Mouse (Mus musculus) right cerebral cortex, postnatal 10 days (tissue): ENCODE measurements around the gene Strbp.

Experiments
- DNase-seq, 2 experiments: peaks; one replicate each; pipeline ENCODE4 v3.0.0; 2021; ENCODE audit warnings: low spot score in 2 of 2

The Strbp gene

GRCm38 (mm10) chr2:37702301-37703172 is 1.1 kb downstream of the Strbp start:
- DNase-seq: peak; percentile 43 to 55

DNA sequence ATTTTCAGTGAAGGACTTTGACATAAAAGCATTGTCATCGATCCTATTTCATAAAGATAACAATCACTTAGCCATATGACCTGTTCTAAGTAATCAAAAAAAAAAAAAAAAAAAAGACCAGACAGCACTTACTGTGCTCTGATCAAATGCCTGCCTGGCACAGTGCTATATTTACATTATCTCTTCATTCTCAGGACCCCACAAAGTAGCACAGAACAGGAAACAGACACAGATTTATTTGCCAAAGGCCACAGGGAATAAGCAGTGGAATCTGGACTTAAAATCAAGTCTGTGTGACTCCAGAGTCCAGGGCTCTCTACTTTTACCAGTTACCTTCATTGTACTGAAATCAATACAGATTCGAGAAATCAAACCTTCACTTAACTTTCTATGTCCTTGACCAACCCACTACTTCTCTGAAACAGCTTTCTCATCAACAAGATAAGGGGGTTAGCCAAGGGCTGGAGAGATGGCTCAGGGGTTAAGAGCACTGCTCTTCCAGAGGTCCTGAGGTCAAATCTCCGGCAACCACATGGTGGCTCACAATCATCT is 14.5 kb downstream of the Strbp start:
- no peak for DNase-seq

GRCm38 (mm10) chr2:37687031-37687430 is 16.6 kb downstream of the Strbp start:
- no peak for DNase-seq

DNA sequence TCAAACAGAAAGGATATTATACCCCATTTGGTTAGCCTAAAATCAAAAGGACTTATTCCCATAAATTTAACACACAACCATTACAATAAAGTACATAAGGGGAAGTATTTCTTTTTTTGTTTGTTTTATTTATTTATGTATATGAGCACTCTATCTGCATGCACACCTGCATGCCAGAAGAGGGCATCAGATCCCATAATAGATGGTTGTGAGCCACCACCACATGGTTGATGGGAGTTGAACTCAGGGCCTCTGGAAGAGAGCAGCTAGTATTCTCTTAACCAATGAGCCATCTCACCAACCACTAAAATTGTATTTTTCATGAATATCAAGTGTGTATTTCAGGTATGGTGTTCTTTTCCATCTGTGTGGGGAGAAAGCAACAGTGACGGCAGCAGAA is 18.8 kb downstream of the Strbp start:
- no peak for DNase-seq

- no peak for DNase-seq
Measured at GRCm38 (mm10) chr2:37682197-37682811, 21.4 kb downstream of the Strbp start.

DNA sequence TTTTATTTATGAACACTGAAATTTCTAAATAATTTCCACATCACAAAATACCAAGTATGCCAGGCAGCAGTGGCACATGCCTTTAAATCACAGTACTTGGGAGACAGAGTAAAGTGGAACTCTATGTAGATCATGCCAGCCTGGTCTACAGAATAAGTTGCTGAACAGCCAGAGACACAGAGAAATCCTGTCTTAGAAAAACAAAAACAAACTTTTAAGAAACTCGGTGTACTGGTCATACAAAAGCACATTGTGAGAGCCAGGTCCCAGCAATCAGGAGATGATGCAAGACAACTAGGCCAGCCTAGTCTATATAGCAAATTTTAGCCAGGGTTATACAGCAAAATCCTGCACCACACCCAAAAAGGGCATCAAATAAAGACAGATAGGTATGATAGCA is 52.6 kb downstream of the Strbp start:
- DNase-seq: no peak

GRCm38 (mm10) chr2:37649590-37649989 is 54.1 kb downstream of the Strbp start:
- no peak for DNase-seq

DNA sequence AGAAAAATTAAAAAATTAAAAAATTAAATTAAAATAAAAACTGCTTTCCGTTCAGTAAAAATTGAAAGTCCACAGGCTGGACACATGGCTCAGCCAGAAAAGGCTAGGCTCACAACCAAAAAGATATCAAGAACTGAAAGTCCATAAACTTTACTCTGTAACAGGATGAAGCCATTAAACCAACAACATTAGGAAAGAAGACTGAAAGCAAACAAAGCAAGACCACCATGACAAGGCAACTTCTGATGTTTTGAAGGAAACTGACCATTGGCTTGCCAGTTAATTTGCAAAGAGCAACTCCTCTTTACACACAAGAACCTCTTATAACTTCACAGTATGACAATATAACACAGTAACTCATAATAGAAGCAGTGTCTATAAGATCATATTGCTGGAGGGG is 54.7 kb downstream of the Strbp start:
- no peak for DNase-seq

- DNase-seq: no peak
Measured at GRCm38 (mm10) chr2:37623343-37623742, 80.3 kb downstream of the Strbp start.

DNA sequence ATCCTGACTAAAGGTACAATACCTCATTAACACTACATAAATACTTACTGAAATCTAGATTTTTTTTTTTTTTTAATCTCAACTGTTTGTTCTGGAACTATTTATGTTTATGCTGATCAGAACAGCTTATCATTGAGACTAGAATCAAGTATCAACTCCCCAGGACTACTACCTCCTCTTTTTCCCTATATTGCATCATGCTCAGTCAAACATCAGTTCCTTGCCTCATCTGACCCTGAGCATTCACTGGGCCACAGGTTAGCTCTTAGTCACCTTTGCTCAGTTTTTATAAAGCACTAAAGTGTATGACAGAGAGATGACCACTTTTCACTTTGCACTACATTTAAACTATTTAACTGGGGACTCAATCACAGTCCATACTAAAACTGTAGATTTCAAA is 115.7 kb downstream of the Strbp start:
- DNase-seq: no peak

- DNase-seq: peak in 1 of 2 experiments; percentile 23
Measured at GRCm38 (mm10) chr2:37578185-37578584, 125.5 kb downstream of the Strbp start.

DNA sequence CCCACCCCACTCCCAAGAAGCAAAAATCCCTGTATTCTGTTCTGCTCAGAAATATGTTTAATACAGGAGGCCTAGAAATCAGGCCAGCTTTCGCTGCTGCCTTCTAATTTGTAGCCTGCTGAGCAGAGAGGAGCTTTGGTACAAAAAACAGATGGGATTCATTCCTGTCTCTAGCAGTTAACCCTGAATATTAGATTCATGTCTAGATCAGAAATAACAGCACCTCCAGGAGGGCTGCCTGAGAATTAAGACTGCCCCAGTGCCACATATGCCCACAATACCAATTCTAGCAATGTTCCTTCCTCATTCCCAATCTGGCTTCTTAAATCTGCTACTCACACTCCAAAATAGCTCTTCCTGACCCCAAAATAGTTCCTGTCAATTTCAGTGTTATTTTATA is 127.0 kb downstream of the Strbp start:
- peak in 1 of 2 experiments; percentile 46 for DNase-seq

- no peak for DNase-seq
Measured at GRCm38 (mm10) chr2:37572141-37572540, 131.5 kb downstream of the Strbp start.

GRCm38 (mm10) chr2:37570703-37571102 is 133.0 kb downstream of the Strbp start:
- no peak for DNase-seq

DNA sequence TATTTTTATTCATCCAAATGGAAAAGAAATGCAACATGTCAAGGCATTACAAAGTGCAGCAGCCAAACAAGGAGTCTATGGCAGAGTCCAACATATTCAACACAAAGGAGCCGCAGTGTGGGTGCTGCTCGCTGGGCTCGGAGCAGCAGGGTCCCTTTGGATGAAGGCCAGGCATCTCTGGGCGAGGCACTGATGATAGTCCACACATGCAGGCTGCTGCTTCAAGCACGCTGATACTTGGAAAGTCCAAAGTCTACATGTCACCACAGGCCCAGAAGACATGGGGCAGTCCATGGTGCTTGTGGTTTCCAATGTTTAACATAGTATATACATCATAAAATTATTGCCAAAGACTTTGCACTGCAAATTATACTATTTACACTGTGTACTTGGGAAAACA is 133.8 kb downstream of the Strbp start:
- peak; percentile 56 to 59 for DNase-seq

- no peak for DNase-seq
Measured at GRCm38 (mm10) chr2:37566035-37566434, 137.6 kb downstream of the Strbp start.

DNA sequence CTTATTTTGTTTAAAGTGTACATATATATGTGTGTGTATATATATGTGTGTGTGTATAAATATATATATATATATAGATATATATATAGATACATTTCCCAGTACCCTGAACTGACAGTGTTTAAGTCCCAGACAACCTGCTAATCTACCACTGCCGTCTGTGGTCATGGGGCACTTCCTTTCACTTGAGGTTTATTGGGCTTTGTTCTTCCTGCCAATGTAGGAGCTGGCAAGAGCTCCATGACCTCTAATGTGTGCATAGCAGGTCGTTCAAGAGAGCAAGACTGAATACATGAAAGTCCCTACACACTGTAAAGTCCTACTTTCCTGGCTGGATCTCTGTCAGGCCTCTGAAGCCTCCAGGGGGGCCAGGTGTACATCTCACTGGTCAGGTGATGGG is 138.1 kb downstream of the Strbp start:
- DNase-seq: no peak

DNA sequence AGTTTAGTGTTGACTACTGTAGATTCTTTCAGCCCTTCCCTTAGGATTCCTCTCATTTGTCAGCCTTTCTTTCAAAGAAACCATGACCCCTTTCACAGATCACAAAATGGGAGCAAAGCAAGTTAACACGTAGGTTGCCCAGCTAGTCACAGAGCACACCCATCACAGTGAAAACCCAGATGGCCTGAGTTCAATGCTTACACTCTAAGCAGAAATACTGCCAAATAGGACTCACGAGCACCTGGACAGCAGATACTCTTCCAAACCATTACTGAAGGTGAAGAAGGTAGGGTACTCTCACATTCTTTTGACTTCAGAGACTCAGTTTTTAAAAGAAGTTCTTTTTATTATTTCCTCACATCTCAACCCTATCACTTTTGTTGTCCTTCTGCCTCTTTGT is 147.3 kb downstream of the Strbp start:
- no peak for DNase-seq

GRCm38 (mm10) chr2:37549346-37550012 is 154.2 kb downstream of the Strbp start:
- DNase-seq: no peak

DNA sequence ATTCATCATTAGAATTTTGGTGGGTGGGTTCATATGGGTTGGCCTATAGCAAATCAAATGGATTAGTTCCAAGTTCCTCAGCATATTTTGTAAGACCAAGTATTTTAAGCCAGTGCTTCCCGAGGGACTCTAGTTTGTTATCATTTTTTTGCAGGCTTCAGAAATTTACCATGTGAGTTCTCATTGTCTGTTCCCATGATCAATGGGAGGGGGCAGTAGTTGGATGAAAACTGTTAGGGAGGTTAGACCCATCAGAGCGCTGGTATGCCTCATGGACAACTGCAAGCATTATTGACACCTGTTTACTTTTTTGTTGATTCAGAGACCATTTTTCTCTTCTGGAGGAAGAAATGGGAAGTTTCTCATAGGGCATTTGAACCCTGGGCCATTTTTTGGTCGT is 172.0 kb downstream of the Strbp start:
- no peak for DNase-seq

GRCm38 (mm10) chr2:37530766-37531165 is 172.9 kb downstream of the Strbp start:
- DNase-seq: no peak

DNA sequence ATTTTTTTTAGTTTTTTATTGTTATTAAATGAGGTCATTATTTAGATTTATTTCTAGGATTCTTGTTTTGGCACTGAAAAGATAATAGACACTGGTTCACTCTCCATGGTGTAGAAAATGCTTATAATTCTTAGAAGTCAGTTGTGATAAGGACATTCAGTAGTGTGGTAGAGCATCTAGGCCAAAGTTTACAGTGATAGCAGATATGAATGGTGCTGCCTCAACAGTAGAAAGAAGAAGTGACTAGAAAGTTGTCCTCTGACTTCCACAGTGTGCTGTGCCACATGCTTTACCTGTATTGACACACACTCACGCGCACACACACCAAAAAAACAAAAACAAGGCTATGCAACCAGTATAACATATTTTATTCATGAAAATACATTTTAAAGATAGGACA is 174.3 kb downstream of the Strbp start:
- no peak for DNase-seq
